Mouse (Mus musculus): ENCODE data around the gene Mindy4.

- TF ChIP-seq EP300 (optimal IDR thresholded peaks at IDR 0.05): no peak
- TF ChIP-seq CTCF (IDR thresholded peaks at IDR 0.05; ENCODE audit: low read depth): no peak
Observed at GRCm38 (mm10) chr6:55323908-55324634, 120.9 kb downstream of the Mindy4 start.

Measured in stomach, postnatal 0 days (tissue).